Mouse (Mus musculus): Measurements from ENCODE around the gene Foxf1.

GRCm38 (mm10) chr8:121117186-121117651 lies 33.0 kb downstream of the Foxf1 start:
- TF ChIP-seq CTCF (IDR thresholded peaks at IDR 0.05; ENCODE audit: low read depth, low read length) = no peak
- TF ChIP-seq POLR2A (IDR thresholded peaks at IDR 0.05; ENCODE audit: borderline replicate concordance, low read depth, low read length) = no peak

Measured in bone marrow macrophage, adult 2 months (primary cell).